Mouse (Mus musculus) megakaryocyte, embryonic 14.5 days (primary cell): ENCODE measurements around the gene Lfng.

ENCODE experiments used
- FLI1 ChIP-seq: IDR thresholded peaks from 2 replicates; pipeline ENCODE4 v1.6.1; 2012; ENCODE audit warnings: low read length, inconsistent platforms, mixed read lengths
- GATA1 ChIP-seq: IDR thresholded peaks from 3 replicates; pipeline ENCODE4 v1.6.1; 2012; ENCODE audit warnings: mixed read lengths, low read length, inconsistent platforms, borderline replicate concordance

DNA sequence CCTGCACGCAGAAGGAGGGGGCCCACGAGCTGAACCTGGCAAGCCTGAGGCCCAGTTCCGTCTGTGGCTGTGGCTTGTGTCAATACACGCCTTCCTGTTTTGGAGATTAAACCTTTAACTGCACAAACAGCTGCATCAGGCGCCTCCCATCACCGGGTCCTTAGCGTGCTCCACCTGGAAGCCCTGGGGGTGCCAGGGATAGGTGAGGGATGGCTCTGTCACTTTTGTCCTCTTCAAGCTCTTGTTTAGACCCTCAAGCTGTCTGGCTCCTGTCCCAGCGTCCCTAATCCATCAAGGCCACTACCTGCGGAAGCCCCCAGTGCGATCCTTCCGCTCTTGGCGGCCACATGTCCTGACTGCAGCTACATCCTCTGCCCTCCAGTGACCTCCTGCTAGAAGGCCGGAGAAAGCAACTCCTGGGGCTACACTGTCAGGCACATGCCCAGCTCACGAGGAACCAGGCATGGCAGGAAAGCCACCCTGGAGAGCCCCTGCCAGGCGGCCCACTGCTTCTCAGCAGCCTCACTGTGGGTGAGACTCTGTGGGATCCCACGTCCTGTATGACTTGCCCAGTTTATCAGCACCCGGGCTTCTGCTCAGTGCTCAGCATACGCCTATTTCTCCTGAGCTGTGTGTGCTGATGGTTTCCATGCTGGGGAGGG, 10.1 kb upstream of the Lfng start:
- TF ChIP-seq GATA1 (no peak), FLI1 (no peak)
